Mouse (Mus musculus) heart, postnatal 0 days (tissue): ENCODE results near the gene Ablim1.

Experiments
- CTCF ChIP-seq: IDR thresholded peaks from 2 replicates; pipeline ENCODE4 v1.5.1; 2016; ENCODE audit warnings: antibody characterized with exemption, control low read depth, low read depth
- EP300 ChIP-seq: IDR thresholded peaks from 2 replicates; pipeline ENCODE4 v1.6.1; 2016; ENCODE audit warnings: antibody characterized with exemption, low read depth

DNA sequence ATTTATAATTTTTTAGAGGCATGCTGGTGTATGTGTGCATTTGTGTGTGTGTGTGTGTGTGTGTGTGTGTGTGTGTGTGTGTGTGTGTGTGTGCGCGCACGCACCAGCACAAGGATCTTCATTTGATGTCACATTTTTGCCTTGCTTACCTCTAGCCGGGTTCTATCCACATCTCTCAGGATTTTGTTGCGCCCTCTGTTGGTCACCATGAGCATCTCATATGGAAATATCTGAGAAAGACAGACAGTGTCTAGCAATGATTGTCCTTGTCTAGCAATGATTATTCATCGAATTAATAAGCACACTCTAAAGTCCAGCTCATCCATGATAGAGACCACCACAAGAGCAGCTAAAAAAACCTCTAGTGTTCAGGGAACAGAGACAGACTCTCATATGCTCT lies 275.5 kb downstream of the Ablim1 start:
- TF ChIP-seq CTCF = peak; percentile 65
- no peak for TF ChIP-seq EP300
